Mouse (Mus musculus): ENCODE data around the gene Bbs9.

- TF ChIP-seq CTCF (IDR thresholded peaks at IDR 0.05; ENCODE audit: low read depth) (no peak), EP300 (optimal IDR thresholded peaks at IDR 0.05) (no peak)
Measured at GRCm38 (mm10) chr9:22654726-22655393, 179.3 kb downstream of the Bbs9 start.
